Mouse (Mus musculus) embryonic facial prominence, embryonic 11.5 days (tissue): Measurements from ENCODE around the gene Ccdc34. TPM values are rescaled to one million over a fixed set of nuclear protein-coding genes. Genes with fewer than 3 reads are reported as not detected.

Experiments
- ATAC-seq: fragments of 200-750 bp; cut with Nextera tagmentation; replicated peaks from 2 replicates; pipeline ENCODE4 v1.8.0; 2017; ENCODE audit warnings: low read depth; ENCODE audit not compliant: insufficient number of reproducible peaks, low FRiP score, low TSS enrichment
- DNase-seq: peaks from one replicate; pipeline ENCODE4 v3.0.0-alpha.2; 2015; ENCODE audit warnings: low spot score
- H3K27ac ChIP-seq: fragments of 300-500 bp; sonication (generic); replicated peaks from 2 replicates; pipeline ENCODE4 v1.5.1; 2014; ENCODE audit warnings: mild to moderate bottlenecking, low read depth, low read length, control low read depth
- H3K27me3 ChIP-seq: fragments of 300-500 bp; sonication (generic); 2 replicates; pipeline ENCODE4 v1.6.1; 2014; ENCODE audit warnings: mild to moderate bottlenecking, low read length, moderate library complexity, mixed read lengths; ENCODE audit not compliant: control insufficient read depth, insufficient read depth
- H3K36me3 ChIP-seq: fragments of 300-500 bp; sonication (generic); replicated peaks from 2 replicates; pipeline ENCODE4 v1.6.1; 2014; ENCODE audit warnings: low read depth, mild to moderate bottlenecking, low read length, moderate library complexity, mixed read lengths; ENCODE audit not compliant: control insufficient read depth, insufficient read depth
- H3K4me1 ChIP-seq: fragments of 300-500 bp; sonication (generic); 2 replicates; pipeline ENCODE4 v1.6.1; 2014; ENCODE audit warnings: low read length, mixed read lengths; ENCODE audit not compliant: control insufficient read depth, insufficient read depth
- H3K4me2 ChIP-seq: fragments of 300-500 bp; sonication (generic); 2 replicates; pipeline ENCODE4 v1.6.1; 2014; ENCODE audit warnings: low read depth, mild to moderate bottlenecking, control low read depth, low read length, moderate library complexity
- H3K4me3 ChIP-seq: fragments of 300-500 bp; sonication (generic); 2 replicates; pipeline ENCODE4 v1.5.1; 2014; ENCODE audit warnings: low read depth, low read length, control low read depth
- H3K9ac ChIP-seq: fragments of 300-500 bp; sonication (generic); replicated peaks from 2 replicates; pipeline ENCODE4 v1.6.1; 2014; ENCODE audit warnings: mild to moderate bottlenecking, control low read depth, low read length
- H3K9me3 ChIP-seq: fragments of 300-500 bp; sonication (generic); replicated peaks from 2 replicates; pipeline ENCODE4 v1.6.1; 2016; ENCODE audit warnings: mild to moderate bottlenecking, low read length, inconsistent platforms, mixed read lengths; ENCODE audit not compliant: control insufficient read depth
- WGBS: fragments of 180-500 bp; shearing (Covaris S2); extraction: QIAGEN DNeasy Blood & Tissue Kit; methylation state at CpG from one replicate; pipeline ENCODE4 v1.1.7; 2014; 5-methylcytosine and 5-hydroxymethylcytosine counted together
- polyA plus RNA-seq: library from polyadenylated mRNA; unstranded; fragments of >200 nt; fragmentation: Nextera tagmentation; extraction: Ambion mirVana; gene quantifications from 2 replicates; pipeline ENCODE4 v1.2.1, GENCODE M21; 2014

Ccdc34 gene
- polyA plus RNA-seq, 1 experiment from 2014 or later, result 66.1 TPM

GRCm38 (mm10) chr2:110202716-110203497 lies 185.3 kb downstream of the Ccdc34 start:
- Histone ChIP-seq H3K9ac (no peak overlapping the region), H3K9me3 (no peaks in the 10 kb centered on the region), H3K4me3 (no peak overlapping the region), H3K27ac (no peak overlapping the region), H3K27me3 (no peaks in the 10 kb centered on the region), H3K36me3 (no peaks in the 10 kb centered on the region), H3K4me2 (no peak overlapping the region), H3K4me1 (no peaks in the 10 kb centered on the region)
- 65% methylated on average over 13 of the region's 13 CpGs for WGBS
- no peak for DNase-seq
- ATAC-seq, result no peak

- Histone ChIP-seq H3K36me3 (no peaks in the 10 kb centered on the region), H3K4me2 (no peak overlapping the region), H3K27ac (no peak overlapping the region), H3K4me1 (no peaks in the 10 kb centered on the region), H3K27me3 (no peaks in the 10 kb centered on the region), H3K9me3 (no peaks in the 10 kb centered on the region), H3K9ac (no peak overlapping the region), H3K4me3 (no peak overlapping the region)
- DNase-seq, result peak; percentile 50
- ATAC-seq, result no peak
- WGBS, result 43% methylated on average over 4 of the region's 4 CpGs
Observed at GRCm38 (mm10) chr2:110204169-110204568, 186.6 kb downstream of the Ccdc34 start.

GRCm38 (mm10) chr2:110204705-110205318 lies 187.2 kb downstream of the Ccdc34 start:
- 13% methylated on average over 14 of the region's 14 CpGs for WGBS
- no peak overlapping the region for H3K9ac ChIP-seq
- H3K9me3 ChIP-seq, result no peaks in the 10 kb centered on the region
- no peaks in the 10 kb centered on the region for H3K4me1 ChIP-seq
- H3K27me3 ChIP-seq, result no peaks in the 10 kb centered on the region
- H3K4me2 ChIP-seq, result no peak overlapping the region
- ATAC-seq, result no peak
- peak; percentile 83 for DNase-seq
- no peak overlapping the region for H3K27ac ChIP-seq
- H3K36me3 ChIP-seq, result no peaks in the 10 kb centered on the region
- no peak overlapping the region for H3K4me3 ChIP-seq

GRCm38 (mm10) chr2:110210508-110211496 lies 193.2 kb downstream of the Ccdc34 start:
- 79% methylated on average over 8 of the region's 8 CpGs for WGBS
- no peaks in the 10 kb centered on the region for H3K4me1 ChIP-seq
- no peaks in the 10 kb centered on the region for H3K9me3 ChIP-seq
- no peak overlapping the region for H3K4me2 ChIP-seq
- no peaks in the 10 kb centered on the region for H3K27me3 ChIP-seq
- no peaks in the 10 kb centered on the region for H3K36me3 ChIP-seq
- no peak for DNase-seq
- H3K4me3 ChIP-seq, result no peak overlapping the region
- H3K27ac ChIP-seq, result no peak overlapping the region
- no peak for ATAC-seq
- no peak overlapping the region for H3K9ac ChIP-seq

- Histone ChIP-seq H3K9ac (no peak overlapping the region), H3K27me3 (no peaks in the 10 kb centered on the region), H3K27ac (no peak overlapping the region), H3K4me2 (no peak overlapping the region), H3K4me3 (no peak overlapping the region), H3K4me1 (no peaks in the 10 kb centered on the region), H3K36me3 (no peaks in the 10 kb centered on the region), H3K9me3 (no peaks in the 10 kb centered on the region)
- 86% methylated on average over 4 of the region's 4 CpGs for WGBS
- no peak for ATAC-seq
- no peak for DNase-seq
Observed at GRCm38 (mm10) chr2:110214278-110214677, 196.7 kb downstream of the Ccdc34 start.

GRCm38 (mm10) chr2:110214991-110215684 lies 197.5 kb downstream of the Ccdc34 start:
- no peak for DNase-seq
- Histone ChIP-seq H3K4me1 (no peaks in the 10 kb centered on the region), H3K27me3 (no peaks in the 10 kb centered on the region), H3K36me3 (no peaks in the 10 kb centered on the region), H3K9me3 (no peaks in the 10 kb centered on the region), H3K4me3 (no peak overlapping the region), H3K4me2 (no peak overlapping the region), H3K27ac (no peak overlapping the region), H3K9ac (no peak overlapping the region)
- WGBS, result 73% methylated on average over 9 of the region's 9 CpGs
- no peak for ATAC-seq

GRCm38 (mm10) chr2:110215685-110216058 lies 198.1 kb downstream of the Ccdc34 start:
- Histone ChIP-seq H3K4me1 (no peaks in the 10 kb centered on the region), H3K27me3 (no peaks in the 10 kb centered on the region), H3K4me3 (no peak overlapping the region), H3K9me3 (no peaks in the 10 kb centered on the region), H3K27ac (no peak overlapping the region), H3K4me2 (no peak overlapping the region), H3K36me3 (no peaks in the 10 kb centered on the region), H3K9ac (no peak overlapping the region)
- DNase-seq, result no peak
- ATAC-seq, result no peak
- 85% methylated on average over 3 of the region's 3 CpGs for WGBS
